8 mouse cellular contexts compared by ENCODE assay signal in genomic region chr9:8035546-8035945, GRCm38 (mm10). TPM values are rescaled to one million over a fixed set of nuclear protein-coding genes. Genes with fewer than 3 reads are reported as not detected.
DNase-seq lines count a peak whose midpoint lies in the region; ATAC-seq and TF ChIP-seq lines count a peak whose summit lies in the region.

No protein-coding gene starts in this region.

- DNase-seq in heart, adult 2 months: no peak
- peak; percentile 14 for DNase-seq in lung, adult 2 months
- DNase-seq in cerebellum, adult 9-11 months: no peak
- DNase-seq in gastrocnemius, postnatal 36 days: no peak
- no peak for DNase-seq in ovary, postnatal 10 days (ENCODE audit: low spot score)

- no peaks in the 10 kb centered on the region for H3K79me2 ChIP-seq in heart, adult 2 months (replicated peaks; ENCODE audit: control insufficient read depth, insufficient read depth, low read length)

- WGBS in heart, embryonic 12.5 days: 17% methylated on average over 7 of the region's 7 CpGs
- 23% methylated on average over 7 of the region's 7 CpGs for WGBS in heart, adult 2 months
- WGBS in forebrain, embryonic 13.5 days: 43% methylated on average over 7 of the region's 7 CpGs
- 18% methylated on average over 7 of the region's 7 CpGs for WGBS in lung, adult 2 months

- TF ChIP-seq EP300 in heart, adult 2 months (IDR thresholded peaks at IDR 0.05; ENCODE audit: insufficient read depth, low read depth, low read length): no peak
- TF ChIP-seq EP300 in ES-Bruce4 (IDR thresholded peaks at IDR 0.05; ENCODE audit: insufficient read depth, low read depth, low read length): peak; percentile 87

- TF ChIP-seq CTCF in heart, adult 2 months (IDR thresholded peaks at IDR 0.05): no peak
- no peak for TF ChIP-seq CTCF in ES-Bruce4 (IDR thresholded peaks at IDR 0.05; ENCODE audit: low read depth, low read length)
- no peak for TF ChIP-seq CTCF in lung, adult 2 months (IDR thresholded peaks at IDR 0.05; ENCODE audit: insufficient read depth, low read length)

- no peaks in the 10 kb centered on the region for H3K36me3 ChIP-seq in heart, embryonic 12.5 days
- no peaks in the 10 kb centered on the region for H3K36me3 ChIP-seq in heart, adult 2 months (ENCODE audit: control insufficient read depth, insufficient read depth, low read length)
- H3K36me3 ChIP-seq in ES-Bruce4 (ENCODE audit: control insufficient read depth, insufficient read depth, low read length, poor library complexity, severe bottlenecking): no peaks in the 10 kb centered on the region
- no peaks in the 10 kb centered on the region for H3K36me3 ChIP-seq in forebrain, embryonic 13.5 days (ENCODE audit: poor library complexity, severe bottlenecking)

- TF ChIP-seq POLR2A in heart, adult 2 months (IDR thresholded peaks at IDR 0.05; ENCODE audit: insufficient read depth, low read depth, low read length): no peak
- no peak for TF ChIP-seq POLR2A in ES-Bruce4 (IDR thresholded peaks at IDR 0.05; ENCODE audit: insufficient read depth, low read length)
- TF ChIP-seq POLR2A in lung, adult 2 months (IDR thresholded peaks at IDR 0.05; ENCODE audit: borderline replicate concordance, extremely low read depth, low read depth, low read length): no peak

- peaks cover 6% of the 10 kb centered on the region; the same call in 1 of the 2 replicates for H3K4me1 ChIP-seq in heart, embryonic 12.5 days (replicated peaks)
- no peaks in the 10 kb centered on the region for H3K4me1 ChIP-seq in heart, adult 2 months (ENCODE audit: control insufficient read depth, insufficient read depth, low read length)
- H3K4me1 ChIP-seq in ES-Bruce4 (ENCODE audit: control insufficient read depth, insufficient read depth, low read length): no peaks in the 10 kb centered on the region
- H3K4me1 ChIP-seq in forebrain, embryonic 13.5 days: 0 out of 2 replicates have a peak, but pooled peaks cover 7% of the 10 kb centered on the region
- no peaks in the 10 kb centered on the region; the same call in 1 of the 2 replicates for H3K4me1 ChIP-seq in lung, adult 2 months (ENCODE audit: control insufficient read depth, insufficient read depth, low read length)

- H3K9me3 ChIP-seq in heart, embryonic 12.5 days (replicated peaks): no peaks in the 10 kb centered on the region
- no peaks in the 10 kb centered on the region for H3K9me3 ChIP-seq in ES-Bruce4 (replicated peaks; ENCODE audit: control insufficient read depth, insufficient read depth, low read length, poor library complexity, severe bottlenecking)
- H3K9me3 ChIP-seq in forebrain, embryonic 13.5 days (replicated peaks): no peaks in the 10 kb centered on the region

- H3K27ac ChIP-seq in heart, embryonic 12.5 days (ENCODE audit: poor library complexity, severe bottlenecking): no peak overlapping the region
- no peak overlapping the region for H3K27ac ChIP-seq in heart, adult 2 months
- H3K27ac ChIP-seq in ES-Bruce4 (ENCODE audit: insufficient read depth, low read length): peak overlapping the region; percentile 83
- no peak overlapping the region for H3K27ac ChIP-seq in forebrain, embryonic 13.5 days

- no peak overlapping the region for H3K9ac ChIP-seq in heart, embryonic 12.5 days
- H3K9ac ChIP-seq in heart, adult 2 months (ENCODE audit: low read depth, low read length): no peak overlapping the region
- H3K9ac ChIP-seq in ES-Bruce4 (ENCODE audit: low read depth, poor library complexity, severe bottlenecking): no peak overlapping the region
- no peak overlapping the region for H3K9ac ChIP-seq in forebrain, embryonic 13.5 days

- intact Hi-C loops in heart, adult 2 months (cut with DNase I): no loop called here
- intact Hi-C loops in gastrocnemius, postnatal 36 days (cut with DNase I): no loop called here

- H3K27me3 ChIP-seq in heart, embryonic 12.5 days (replicated peaks): no peaks in the 10 kb centered on the region
- no peaks in the 10 kb centered on the region for H3K27me3 ChIP-seq in heart, adult 2 months (ENCODE audit: control insufficient read depth, insufficient read depth, low read length)
- H3K27me3 ChIP-seq in ES-Bruce4 (ENCODE audit: control insufficient read depth, insufficient read depth, low read length, poor library complexity, severe bottlenecking): no peaks in the 10 kb centered on the region
- no peaks in the 10 kb centered on the region for H3K27me3 ChIP-seq in forebrain, embryonic 13.5 days

- no peak overlapping the region for H3K4me3 ChIP-seq in heart, embryonic 12.5 days
- no peak overlapping the region for H3K4me3 ChIP-seq in heart, adult 2 months
- peak overlapping the region; percentile 48 for H3K4me3 ChIP-seq in ES-Bruce4 (ENCODE audit: low read depth, low read length)
- H3K4me3 ChIP-seq in forebrain, embryonic 13.5 days: no peak overlapping the region
- H3K4me3 ChIP-seq in lung, adult 2 months (replicated peaks; ENCODE audit: extremely low read depth, low read depth, low read length): no peak overlapping the region

- peak; percentile 55; the same call in 1 of the 2 replicates for ATAC-seq in heart, embryonic 12.5 days (ENCODE audit: insufficient number of reproducible peaks, low FRiP score)
- peak; percentile 74 for ATAC-seq in forebrain, embryonic 13.5 days

- peak overlapping the region; percentile 43 for H3K4me2 ChIP-seq in heart, embryonic 12.5 days
- H3K4me2 ChIP-seq in forebrain, embryonic 13.5 days: no peak overlapping the region

RNA-seq across cellular contexts. Expression of gene Cfap300, which starts 7.1 kb away (rescaled TPM):
- 7.4 TPM in 2 replicates for polyA plus RNA-seq in heart, embryonic 12.5 days (2016; fragmentation: Nextera tagmentation; extraction: Ambion mirVana)
- total RNA-seq in heart, adult 2 months (2021): under 1 TPM; 0.55 to 0.70 TPM
- polyA plus RNA-seq in heart, adult 2 months (2012; rRNA removed): 0.73 and 0.76 TPM in 2 replicates
- polyA plus RNA-seq in ES-Bruce4 (2011; ENCODE audit: insufficient read depth, insufficient read length, low read depth, missing spikeins): 9.6 and 12.8 TPM in 2 replicates
- 16.5 and 16.6 TPM in 2 replicates for polyA plus RNA-seq in forebrain, embryonic 13.5 days (2015; fragmentation: Nextera tagmentation; extraction: Ambion mirVana)
- 3.9 and 5.2 TPM in 2 replicates for polyA plus RNA-seq in lung, adult 2 months (2012; rRNA removed)
- total RNA-seq in gastrocnemius, postnatal 36 days (2021): under 1 TPM; 0.26 to 0.37 TPM

RNA-seq across cellular contexts. Expression of gene Yap1, which starts 31.1 kb away (rescaled TPM):
- 37.6 and 39.7 TPM in 2 replicates for polyA plus RNA-seq in heart, embryonic 12.5 days (2016; fragmentation: Nextera tagmentation; extraction: Ambion mirVana)
- 10 to 100 TPM; 70.7 to 71.9 TPM for total RNA-seq in heart, adult 2 months (2021)
- polyA plus RNA-seq in heart, adult 2 months (2012; rRNA removed): 37.9 and 51.1 TPM in 2 replicates
- 131 and 135 TPM in 2 replicates for polyA plus RNA-seq in ES-Bruce4 (2011; ENCODE audit: insufficient read depth, insufficient read length, low read depth, missing spikeins)
- polyA plus RNA-seq in forebrain, embryonic 13.5 days (2015; fragmentation: Nextera tagmentation; extraction: Ambion mirVana): 13.8 and 15.6 TPM in 2 replicates
- polyA plus RNA-seq in lung, adult 2 months (2012; rRNA removed): 59.4 and 76.6 TPM in 2 replicates
- 10 to 100 TPM; 30.8 to 34.9 TPM for total RNA-seq in gastrocnemius, postnatal 36 days (2021)
